Mouse (Mus musculus): Measurements from ENCODE around the gene Dad1.

GRCm38 (mm10) chr14:54249326-54249725, 4.6 kb downstream of the Dad1 start:
- TF ChIP-seq CTCF (IDR thresholded peaks at IDR 0.05; ENCODE audit: control insufficient read depth, insufficient read depth, low read length): no peak
- no peak for TF ChIP-seq POLR2A (IDR thresholded peaks at IDR 0.05; ENCODE audit: borderline replicate concordance, control insufficient read depth, low read depth, low read length)

All from bone marrow, adult 2 months (tissue).